Mouse (Mus musculus) common myeloid progenitor, adult 5-6 weeks (primary cell): ENCODE measurements around the gene Stk4. TPM values are rescaled to one million over a fixed set of nuclear protein-coding genes. Genes with fewer than 3 reads are reported as not detected.

Source experiments
- ATAC-seq: replicated peaks from 2 replicates; pipeline ENCODE4 v1.8.0; 2016; ENCODE audit warnings: low read depth, mild to moderate bottlenecking, moderate TSS enrichment, inconsistent platforms; ENCODE audit not compliant: poor library complexity, severe bottlenecking
- total RNA-seq: library from RNA; stranded (forward); fragments of 200-1000, 187-1606 nt; gene quantifications from 2 replicates; pipeline ENCODE4 v1.2.3, GENCODE M21; 2017

Stk4 gene
- total RNA-seq, 1 experiment from 2014 or later: 208 TPM

DNA sequence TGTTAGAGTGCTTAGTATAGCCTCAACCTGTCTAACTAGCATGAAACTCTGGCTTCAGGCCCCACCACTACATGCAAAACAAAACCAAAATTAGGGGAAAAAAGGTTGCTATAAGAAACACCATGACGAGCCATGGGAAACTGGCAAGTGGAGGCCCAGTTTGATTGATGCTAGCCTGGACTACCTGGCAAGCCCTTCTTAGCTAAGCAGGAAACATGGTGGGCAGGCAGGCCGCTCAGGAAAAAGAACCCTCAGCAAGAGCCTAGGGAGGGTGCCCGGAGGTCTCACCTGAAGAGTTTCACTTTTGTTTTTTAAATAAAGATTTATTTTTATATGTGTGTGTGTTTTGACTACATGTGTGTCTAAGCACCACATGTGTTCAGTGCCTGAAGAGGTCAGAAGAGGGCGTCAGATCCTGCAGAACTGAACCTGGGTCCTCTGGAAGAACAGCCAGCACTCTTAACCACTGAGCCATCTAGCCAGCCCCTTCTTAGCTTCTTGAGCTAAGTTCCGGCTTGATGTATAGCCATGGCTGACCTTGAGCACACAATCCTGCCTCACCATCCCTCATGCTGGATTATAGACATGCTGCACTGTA is 53.1 kb downstream of the Stk4 start:
- no peak for ATAC-seq

GRCm38 (mm10) chr2:164126533-164126955 is 56.4 kb downstream of the Stk4 start:
- ATAC-seq: peak; percentile 55

- ATAC-seq: 0 out of 2 replicates have a peak, but pooled peaks have one; percentile 7
Observed at GRCm38 (mm10) chr2:164127297-164127696, 57.2 kb downstream of the Stk4 start.

GRCm38 (mm10) chr2:164128576-164129411 is 58.7 kb downstream of the Stk4 start:
- no peak for ATAC-seq

- no peak for ATAC-seq
Observed at GRCm38 (mm10) chr2:164131586-164131985, 61.5 kb downstream of the Stk4 start.

DNA sequence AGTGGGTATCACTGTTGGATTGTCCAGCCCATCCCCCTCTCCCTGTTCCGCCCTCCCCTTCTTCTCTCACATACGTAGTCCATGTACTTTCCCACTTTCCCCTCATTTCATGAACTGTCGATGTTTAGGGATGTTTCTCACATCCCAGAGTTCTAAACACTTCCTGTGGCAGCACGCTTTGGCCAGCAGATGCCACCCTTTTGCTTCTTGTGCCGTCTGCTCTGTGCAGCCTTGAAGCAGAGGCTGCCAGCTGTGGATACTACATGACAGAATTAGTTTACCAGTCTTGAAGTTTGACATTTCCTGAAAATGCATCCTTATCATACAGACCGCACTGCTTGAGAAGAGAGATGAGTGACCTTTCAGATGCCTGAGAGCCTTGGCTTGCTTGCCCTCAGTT is 64.4 kb downstream of the Stk4 start:
- peak; percentile 67 for ATAC-seq

DNA sequence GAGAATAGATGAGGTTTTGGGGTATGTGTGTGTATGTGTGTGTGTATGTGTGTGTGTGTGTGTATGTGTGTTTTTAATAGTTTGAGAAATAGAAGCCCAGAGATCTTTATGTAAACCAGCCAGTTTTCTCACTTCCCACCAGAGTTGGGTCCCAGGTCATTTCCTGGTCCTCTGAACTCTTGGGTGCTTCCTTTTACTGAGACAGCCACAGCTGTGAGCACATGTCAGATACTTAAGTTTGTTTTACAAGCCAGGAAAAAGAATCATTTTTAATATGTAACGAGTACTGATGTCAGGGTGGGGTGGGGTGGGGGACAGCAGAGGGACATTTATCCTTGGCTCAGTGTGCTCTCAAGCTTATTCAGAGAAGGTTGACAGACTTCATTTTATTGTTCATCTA is 65.2 kb downstream of the Stk4 start:
- ATAC-seq: no peak

- peak; percentile 46; the same call in 1 of the 2 replicates for ATAC-seq
Observed at GRCm38 (mm10) chr2:164136393-164136792, 66.3 kb downstream of the Stk4 start.

- no peak for ATAC-seq
Observed at GRCm38 (mm10) chr2:164137754-164138153, 67.6 kb downstream of the Stk4 start.

GRCm38 (mm10) chr2:164142021-164142420 is 71.9 kb downstream of the Stk4 start:
- no peak for ATAC-seq

- no peak for ATAC-seq
Observed at GRCm38 (mm10) chr2:164144025-164144424, 73.9 kb downstream of the Stk4 start.

GRCm38 (mm10) chr2:164144541-164144940 is 74.4 kb downstream of the Stk4 start:
- ATAC-seq: no peak

GRCm38 (mm10) chr2:164146556-164146955 is 76.4 kb downstream of the Stk4 start:
- no peak for ATAC-seq

GRCm38 (mm10) chr2:164150086-164150760 is 80.1 kb downstream of the Stk4 start:
- no peak for ATAC-seq

DNA sequence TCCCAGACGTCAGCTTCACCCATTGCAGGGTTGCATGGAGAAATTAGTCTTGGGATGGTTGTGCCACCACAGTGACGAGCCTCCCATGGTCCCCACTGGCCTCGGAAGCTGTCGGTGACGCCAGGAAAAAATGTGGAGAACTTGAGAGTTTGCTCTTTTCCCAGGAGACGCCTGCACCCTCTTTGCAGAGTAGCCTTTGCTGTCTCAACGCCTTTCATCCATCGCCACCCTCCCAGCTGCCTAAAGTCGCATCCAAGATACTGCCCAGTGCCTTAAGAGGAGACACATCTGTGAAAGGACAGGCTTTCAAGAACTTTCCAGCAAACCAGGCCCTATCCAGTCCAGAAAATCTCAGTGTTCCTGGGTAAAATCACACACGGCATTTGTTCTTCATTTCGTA is 82.2 kb downstream of the Stk4 start:
- no peak for ATAC-seq

GRCm38 (mm10) chr2:164154007-164154406 is 83.9 kb downstream of the Stk4 start:
- ATAC-seq: no peak

GRCm38 (mm10) chr2:164156158-164156557 is 86.0 kb downstream of the Stk4 start:
- no peak for ATAC-seq

GRCm38 (mm10) chr2:164158838-164159237 is 88.7 kb downstream of the Stk4 start:
- ATAC-seq: no peak

GRCm38 (mm10) chr2:164161515-164162055 is 91.5 kb downstream of the Stk4 start:
- ATAC-seq: no peak

GRCm38 (mm10) chr2:164164941-164165340 is 94.8 kb downstream of the Stk4 start:
- ATAC-seq: no peak
